Mouse (Mus musculus) liver, postnatal 0 days (tissue): ENCODE measurements around the gene Cebpz. TPM values are rescaled to one million over a fixed set of nuclear protein-coding genes. Genes with fewer than 3 reads are reported as not detected.

Experiments used
- ATAC-seq: fragments of 200-750 bp; cut with Nextera tagmentation; 2 replicates; pipeline ENCODE4 v1.8.0; 2017; ENCODE audit warnings: mild to moderate bottlenecking, moderate library complexity
- DNase-seq: peaks from one replicate; pipeline ENCODE4 v3.0.0-alpha.2; 2016
- H3K27ac ChIP-seq: fragments of 300-500 bp; sonication (generic); 2 replicates; pipeline ENCODE4 v1.5.1; 2014; ENCODE audit warnings: antibody characterized with exemption, moderate library complexity, mild to moderate bottlenecking, low read depth
- H3K27me3 ChIP-seq: fragments of 300-500 bp; sonication (generic); 2 replicates; pipeline ENCODE4 v1.6.1; 2014; ENCODE audit warnings: low read length, control low read depth, mixed read lengths; ENCODE audit not compliant: insufficient read depth
- H3K36me3 ChIP-seq: fragments of 300-500 bp; sonication (generic); replicated peaks from 2 replicates; pipeline ENCODE4 v1.6.1; 2014; ENCODE audit warnings: mild to moderate bottlenecking, control low read depth, low read length, moderate library complexity, mixed read lengths; ENCODE audit not compliant: insufficient read depth
- H3K4me1 ChIP-seq: fragments of 300-500 bp; sonication (generic); 2 replicates; pipeline ENCODE4 v1.6.1; 2014; ENCODE audit warnings: antibody characterized with exemption, mild to moderate bottlenecking, control low read depth; ENCODE audit not compliant: insufficient read depth
- H3K4me2 ChIP-seq: fragments of 300-500 bp; sonication (generic); 2 replicates; pipeline ENCODE4 v1.6.1; 2014; ENCODE audit warnings: low read depth, mild to moderate bottlenecking, low read length, moderate library complexity, mixed read lengths
- H3K4me3 ChIP-seq: fragments of 300-500 bp; sonication (generic); 2 replicates; pipeline ENCODE4 v1.5.1; 2014; ENCODE audit warnings: low read depth, low read length
- H3K9ac ChIP-seq: fragments of 300-500 bp; sonication (generic); replicated peaks from 2 replicates; pipeline ENCODE4 v1.6.1; 2014; ENCODE audit warnings: mild to moderate bottlenecking, moderate library complexity
- H3K9me3 ChIP-seq: fragments of 300-500 bp; sonication (generic); 2 replicates; pipeline ENCODE4 v1.6.1; 2016; ENCODE audit warnings: mild to moderate bottlenecking, control low read depth, low read length, mixed read lengths
- CTCF ChIP-seq: sonication (generic); IDR thresholded peaks from 2 replicates; pipeline ENCODE4 v1.5.1; 2016; ENCODE audit warnings: antibody characterized with exemption, low read depth
- EP300 ChIP-seq: IDR thresholded peaks from 2 replicates; pipeline ENCODE4 v1.6.1; 2016; ENCODE audit warnings: antibody characterized with exemption, low read depth, mild to moderate bottlenecking
- WGBS: fragments of 180-500 bp; shearing (Covaris S2); extraction: QIAGEN DNeasy Blood & Tissue Kit; methylation state at CpG from one replicate; pipeline ENCODE4 v1.1.7; 2014; ENCODE audit not compliant: insufficient replicate concordance; 5-methylcytosine and 5-hydroxymethylcytosine counted together
- polyA plus RNA-seq: library from polyadenylated mRNA; unstranded; fragments of >200 nt; fragmentation: Nextera tagmentation; extraction: Ambion mirVana; gene quantifications from 2 replicates; pipeline ENCODE4 v1.2.1, GENCODE M21; 2015

The Cebpz gene
- polyA plus RNA-seq, 1 experiment from 2014 or later = 34.6 TPM

GRCm38 (mm10) chr17:78882401-78883112 is 54.3 kb downstream of the Cebpz start, which contains the start of gene Eif2ak2:
Gene Eif2ak2 (minus strand): TSS chr17:78882573.
- H3K9me3 ChIP-seq = no peaks in the 10 kb centered on the region
- DNase-seq (peak; percentile 92), ATAC-seq (peak; percentile 99)
- H3K4me3 ChIP-seq = peak within 1 kb of the TSS; percentile 87
- peaks cover 23% of the 10 kb centered on the region for H3K36me3 ChIP-seq
- under 1% methylated on average over 28 of the region's 28 CpGs for WGBS
- peak within 1 kb of the TSS; percentile 85 for H3K27ac ChIP-seq
- H3K27me3 ChIP-seq = no peaks in the 10 kb centered on the region
- peak within 1 kb of the TSS; percentile 90 for H3K9ac ChIP-seq
- H3K4me1 ChIP-seq = peaks cover 16% of the 10 kb centered on the region
- peak within 1 kb of the TSS; percentile 68 for H3K4me2 ChIP-seq
- TF ChIP-seq CTCF (no peak), EP300 (peak; percentile 50; the same call in 1 of the 2 replicates)

GRCm38 (mm10) chr17:78881878-78882304 is 55.0 kb downstream of the Cebpz start:
- DNase-seq = peak; percentile 57
- H3K4me1 ChIP-seq = peaks cover 16% of the 10 kb centered on the region
- H3K4me2 ChIP-seq = peak overlapping the region; percentile 68
- peaks cover 29% of the 10 kb centered on the region for H3K36me3 ChIP-seq
- H3K9ac ChIP-seq = peak overlapping the region; percentile 90
- H3K9me3 ChIP-seq = no peaks in the 10 kb centered on the region
- 9% methylated on average over 5 of the region's 7 CpGs for WGBS
- no peaks in the 10 kb centered on the region for H3K27me3 ChIP-seq
- no peak for TF ChIP-seq CTCF
- TF ChIP-seq EP300 = no peak
- ATAC-seq = peak; percentile 55
- peak overlapping the region; percentile 87 for H3K4me3 ChIP-seq
- H3K27ac ChIP-seq = peak overlapping the region; percentile 85

DNA sequence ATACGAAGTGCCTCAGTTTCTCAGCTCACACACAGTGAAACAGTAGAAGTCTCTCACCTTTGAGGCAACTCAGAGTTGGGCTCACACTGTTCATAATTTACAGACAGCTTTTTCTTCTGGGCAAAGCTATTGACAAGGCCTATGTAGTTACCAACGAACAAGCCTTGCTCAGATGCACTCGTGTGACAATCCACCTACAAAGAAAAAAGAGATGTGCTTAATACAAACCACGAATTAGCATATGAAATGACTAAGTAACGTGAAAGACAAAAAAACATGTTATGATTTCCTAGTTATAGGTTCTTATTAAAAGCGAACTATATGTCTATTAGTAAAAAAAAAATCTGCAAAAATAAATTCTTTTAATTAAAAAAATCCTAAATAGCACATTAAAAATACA is 63.0 kb downstream of the Cebpz start:
- H3K4me1 ChIP-seq = no peaks in the 10 kb centered on the region
- no peak for ATAC-seq
- H3K27ac ChIP-seq = no peak overlapping the region
- no peaks in the 10 kb centered on the region for H3K9me3 ChIP-seq
- no peak overlapping the region for H3K4me3 ChIP-seq
- TF ChIP-seq EP300 (no peak), CTCF (no peak)
- no peak overlapping the region for H3K9ac ChIP-seq
- H3K36me3 ChIP-seq = peaks cover 84% of the 10 kb centered on the region
- H3K4me2 ChIP-seq = no peak overlapping the region
- no peaks in the 10 kb centered on the region for H3K27me3 ChIP-seq
- no peak for DNase-seq
- 92% methylated on average over 6 of the region's 6 CpGs for WGBS

Other genes starting within 250 kb of the Cebpz start
- gene Strn, start 199.9 kb downstream of the Cebpz start, polyA plus RNA-seq = 1.2 and 1.7 TPM in 2 replicates
- gene Heatr5b, start 101.7 kb downstream of the Cebpz start, polyA plus RNA-seq = 2.3 and 2.5 TPM in 2 replicates
- gene Gpatch11, start 101.5 kb downstream of the Cebpz start, polyA plus RNA-seq = 13.9 and 15.8 TPM in 2 replicates
- gene Eif2ak2, start 54.5 kb downstream of the Cebpz start, polyA plus RNA-seq = 7.4 and 8.4 TPM in 2 replicates
- 0.07 and 0.08 TPM in 2 replicates for gene Sult6b1, start 30.1 kb downstream of the Cebpz start, polyA plus RNA-seq
- 57.0 and 59.5 TPM in 2 replicates for gene Cebpzos, start 20.6 kb downstream of the Cebpz start, polyA plus RNA-seq
- gene Ndufaf7, start 70 bp upstream of the Cebpz start, polyA plus RNA-seq = 18.8 and 22.2 TPM in 2 replicates
- 14.6 and 17.0 TPM in 2 replicates for gene Prkd3, start 83.8 kb upstream of the Cebpz start, polyA plus RNA-seq
- 53.2 and 53.8 TPM in 2 replicates for gene Qpct, start 114.8 kb upstream of the Cebpz start, polyA plus RNA-seq